Mouse (Mus musculus) thymus, adult 2 months (tissue): ENCODE measurements around the gene Slc13a2. TPM values are rescaled to one million over a fixed set of nuclear protein-coding genes. Genes with fewer than 3 reads are reported as not detected.

ENCODE experiments used
- DNase-seq: peaks from one replicate; pipeline ENCODE4 v3.0.0; 2021
- H3K27ac ChIP-seq: fragments of 200-500 bp; 2 replicates; pipeline ENCODE4 v1.5.1; 2012; ENCODE audit warnings: low read length, control low read depth; ENCODE audit not compliant: control insufficient read depth, insufficient read depth
- H3K27me3 ChIP-seq: fragments of 200-500 bp; 2 replicates; pipeline ENCODE4 v1.6.1; 2012; ENCODE audit warnings: mild to moderate bottlenecking, low read length, moderate library complexity, mixed read lengths; ENCODE audit not compliant: control insufficient read depth, insufficient read depth
- H3K36me3 ChIP-seq: fragments of 200-500 bp; 2 replicates; pipeline ENCODE4 v1.6.1; 2012; ENCODE audit warnings: mild to moderate bottlenecking, low read length, moderate library complexity; ENCODE audit not compliant: control insufficient read depth, insufficient read depth
- H3K4me1 ChIP-seq: fragments of 200-500 bp; replicated peaks from 2 replicates; pipeline ENCODE4 v1.6.1; 2012; ENCODE audit warnings: low read length; ENCODE audit not compliant: control insufficient read depth, insufficient read depth
- H3K4me3 ChIP-seq: fragments of 200-500 bp; 2 replicates; pipeline ENCODE4 v1.5.1; 2012; ENCODE audit warnings: mild to moderate bottlenecking, low read length, control low read depth, moderate library complexity; ENCODE audit not compliant: control insufficient read depth, insufficient read depth
- CTCF ChIP-seq: fragments of 200-500 bp; IDR thresholded peaks from 2 replicates; pipeline ENCODE4 v1.5.1; 2012; ENCODE audit warnings: mild to moderate bottlenecking, control low read depth, low read length, moderate library complexity, borderline replicate concordance; ENCODE audit not compliant: control insufficient read depth, poor library complexity, insufficient read depth; ENCODE audit errors: extremely low read depth
- POLR2A ChIP-seq: fragments of 200-500 bp; IDR thresholded peaks from 2 replicates; pipeline ENCODE4 v1.6.1; 2012; ENCODE audit warnings: mild to moderate bottlenecking, low read length, control low read depth, moderate library complexity; ENCODE audit not compliant: control insufficient read depth, poor library complexity, insufficient read depth; ENCODE audit errors: extremely low read depth
- whole genome bisulfite sequencing: fragments of 180-500 bp; shearing (Covaris S2); methylation state at CpG from one replicate; pipeline ENCODE4 v1.1.7; 2018; 5-methylcytosine and 5-hydroxymethylcytosine counted together
- polyA plus RNA-seq: library from polyadenylated mRNA; depleted of rRNA; stranded (reverse); fragments of >200 nt; gene quantifications from 2 replicates; pipeline ENCODE4 v1.2.3, GENCODE M21; 2012

Slc13a2 gene
- polyA plus RNA-seq, 1 experiment = 0.61 TPM

- DNase-seq = no peak
- no peak overlapping the region for H3K4me3 ChIP-seq
- 68% methylated on average over 11 of the region's 11 CpGs for WGBS
- H3K27ac ChIP-seq = no peak overlapping the region
- no peaks in the 10 kb centered on the region for H3K4me1 ChIP-seq
- no peaks in the 10 kb centered on the region for H3K36me3 ChIP-seq
- TF ChIP-seq CTCF = no peak
- TF ChIP-seq POLR2A = no peak
- H3K27me3 ChIP-seq = no peaks in the 10 kb centered on the region
Measured at GRCm38 (mm10) chr11:78411606-78412323, 10.3 kb downstream of the Slc13a2 start.

GRCm38 (mm10) chr11:78408256-78409240 is 13.5 kb downstream of the Slc13a2 start:
- no peaks in the 10 kb centered on the region for H3K36me3 ChIP-seq
- DNase-seq = no peak
- no peaks in the 10 kb centered on the region for H3K4me1 ChIP-seq
- WGBS = 92% methylated on average over 9 of the region's 9 CpGs
- H3K27me3 ChIP-seq = no peaks in the 10 kb centered on the region
- H3K27ac ChIP-seq = no peak overlapping the region
- no peak for TF ChIP-seq CTCF
- TF ChIP-seq POLR2A = no peak
- no peak overlapping the region for H3K4me3 ChIP-seq

- DNase-seq = no peak
- no peaks in the 10 kb centered on the region for H3K36me3 ChIP-seq
- H3K27ac ChIP-seq = no peak overlapping the region
- peaks cover 3% of the 10 kb centered on the region for H3K4me1 ChIP-seq
- 81% methylated on average over 6 of the region's 6 CpGs for WGBS
- no peak overlapping the region for H3K4me3 ChIP-seq
- H3K27me3 ChIP-seq = no peaks in the 10 kb centered on the region
- TF ChIP-seq CTCF (no peak), POLR2A (no peak)
Measured at GRCm38 (mm10) chr11:78402062-78402461, 20.0 kb downstream of the Slc13a2 start.

GRCm38 (mm10) chr11:78401469-78401868 is 20.5 kb downstream of the Slc13a2 start:
- Histone ChIP-seq H3K4me3 (no peak overlapping the region), H3K36me3 (no peaks in the 10 kb centered on the region), H3K27me3 (no peaks in the 10 kb centered on the region), H3K27ac (no peak overlapping the region), H3K4me1 (peaks cover 4% of the 10 kb centered on the region)
- TF ChIP-seq CTCF (no peak), POLR2A (no peak)
- no peak for DNase-seq
- WGBS = 87% methylated on average over 3 of the region's 3 CpGs

DNA sequence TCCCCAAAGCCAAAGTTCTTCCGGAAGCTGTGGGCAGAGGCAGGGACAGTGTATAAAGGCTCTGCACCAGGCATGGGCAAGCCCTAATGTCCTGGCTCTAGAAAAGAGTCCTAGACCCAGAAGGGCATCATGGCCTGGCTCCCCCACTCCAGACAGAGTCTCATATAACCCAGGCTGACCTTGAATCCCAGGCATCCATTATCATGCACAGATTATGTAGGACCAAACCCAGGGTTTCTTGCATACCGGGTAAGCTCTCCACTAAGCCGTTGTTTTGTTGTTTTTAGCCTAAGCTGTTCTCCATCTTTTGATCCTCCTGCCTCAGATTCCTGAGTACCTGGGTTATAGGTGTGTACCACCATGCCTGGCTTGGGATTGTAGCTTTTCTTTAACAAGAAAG is 21.1 kb downstream of the Slc13a2 start:
- DNase-seq = no peak
- peaks cover 4% of the 10 kb centered on the region for H3K4me1 ChIP-seq
- no peaks in the 10 kb centered on the region for H3K36me3 ChIP-seq
- 69% methylated on average over 3 of the region's 3 CpGs for WGBS
- no peak overlapping the region for H3K27ac ChIP-seq
- H3K27me3 ChIP-seq = no peaks in the 10 kb centered on the region
- no peak overlapping the region for H3K4me3 ChIP-seq
- TF ChIP-seq CTCF (no peak), POLR2A (no peak)

GRCm38 (mm10) chr11:78399680-78400079 is 22.3 kb downstream of the Slc13a2 start:
- no peaks in the 10 kb centered on the region for H3K27me3 ChIP-seq
- TF ChIP-seq CTCF = no peak
- TF ChIP-seq POLR2A = no peak
- H3K4me3 ChIP-seq = no peak overlapping the region
- DNase-seq = peak; percentile 59
- H3K36me3 ChIP-seq = no peaks in the 10 kb centered on the region
- peaks cover 4% of the 10 kb centered on the region for H3K4me1 ChIP-seq
- no peak overlapping the region for H3K27ac ChIP-seq
- WGBS = 16% methylated on average over 8 of the region's 8 CpGs
